Mouse (Mus musculus) spleen, postnatal 10 days (tissue): Measurements from ENCODE around the gene Efhd2.

Experiments
- DNase-seq, 2 experiments: peaks; one replicate each; pipeline ENCODE4 v3.0.0; 2021 to 2022; ENCODE audit warnings: low spot score in 2 of 2

Gene Efhd2

GRCm38 (mm10) chr4:141881289-141881914 lies 6.7 kb upstream of the Efhd2 start:
- DNase-seq = no peak

GRCm38 (mm10) chr4:141879875-141880274 lies 5.2 kb upstream of the Efhd2 start:
- no peak for DNase-seq

GRCm38 (mm10) chr4:141879074-141879473 lies 4.4 kb upstream of the Efhd2 start:
- no peak for DNase-seq

- no peak for DNase-seq
Measured at GRCm38 (mm10) chr4:141878621-141879020, 3.9 kb upstream of the Efhd2 start.

GRCm38 (mm10) chr4:141875481-141876108 lies 875 bp upstream of the Efhd2 start:
- no peak for DNase-seq

- no peak for DNase-seq
Measured at GRCm38 (mm10) chr4:141874111-141874600, 564 bp downstream of the Efhd2 start.

- DNase-seq = no peak
Measured at GRCm38 (mm10) chr4:141872977-141873376, 1.7 kb downstream of the Efhd2 start.

GRCm38 (mm10) chr4:141871909-141872308 lies 2.8 kb downstream of the Efhd2 start:
- DNase-seq = no peak

- DNase-seq = no peak
Measured at GRCm38 (mm10) chr4:141871333-141871725, 3.4 kb downstream of the Efhd2 start.

- no peak for DNase-seq
Measured at GRCm38 (mm10) chr4:141870666-141871332, 3.9 kb downstream of the Efhd2 start.

- no peak for DNase-seq
Measured at GRCm38 (mm10) chr4:141869436-141870215, 5.1 kb downstream of the Efhd2 start.

- DNase-seq = no peak
Measured at GRCm38 (mm10) chr4:141868051-141868450, 6.7 kb downstream of the Efhd2 start.

- DNase-seq = no peak
Measured at GRCm38 (mm10) chr4:141867498-141867897, 7.2 kb downstream of the Efhd2 start.

GRCm38 (mm10) chr4:141866933-141867490 lies 7.7 kb downstream of the Efhd2 start:
- DNase-seq = no peak

- DNase-seq = no peak
Measured at GRCm38 (mm10) chr4:141865600-141865999, 9.1 kb downstream of the Efhd2 start.

- DNase-seq = no peak
Measured at GRCm38 (mm10) chr4:141865006-141865405, 9.7 kb downstream of the Efhd2 start.

GRCm38 (mm10) chr4:141864506-141864905 lies 10.2 kb downstream of the Efhd2 start:
- no peak for DNase-seq

- DNase-seq = no peak
Measured at GRCm38 (mm10) chr4:141863726-141864280, 10.9 kb downstream of the Efhd2 start.

GRCm38 (mm10) chr4:141862867-141863266 lies 11.9 kb downstream of the Efhd2 start:
- no peak for DNase-seq

- no peak for DNase-seq
Measured at GRCm38 (mm10) chr4:141861591-141862295, 13.0 kb downstream of the Efhd2 start.
